ENCODE assay signal across 16 mouse cellular contexts in the genomic region with DNA sequence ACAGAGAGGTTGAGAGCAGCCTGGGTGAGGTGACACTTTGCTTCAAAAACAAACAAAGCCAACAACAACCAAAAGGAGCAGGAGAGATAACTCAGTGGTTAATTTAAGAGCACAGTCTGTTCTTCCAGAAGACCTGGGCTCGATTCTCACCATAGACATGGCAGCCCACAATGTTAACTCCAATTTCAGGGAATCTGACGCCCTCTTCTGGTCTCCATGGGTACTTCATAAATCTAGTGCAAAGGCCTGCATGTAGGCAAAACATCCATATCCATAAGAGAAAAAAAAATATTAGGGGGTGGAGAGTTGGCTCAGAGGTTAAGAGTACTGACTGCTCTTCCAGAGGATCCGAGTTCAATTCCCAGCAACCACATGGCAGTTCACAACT. TPM values are rescaled to one million over a fixed set of nuclear protein-coding genes. Genes with fewer than 3 reads are reported as not detected.
DNase-seq lines count a peak whose midpoint lies in the region; ATAC-seq and TF ChIP-seq lines count a peak whose summit lies in the region.
"Had no signal": no experiment of that assay in that cellular context is flagged by ENCODE, and none has a peak within 500 bp of the region (broad histone marks: within the 10 kb centered on the region; RNA-seq: fewer than 3 reads in every experiment).

No protein-coding gene starts in this region.

- peak; percentile 58 for TF ChIP-seq CTCF in heart, adult 2 months (IDR thresholded peaks at IDR 0.05)
- peak; percentile 50 for TF ChIP-seq CTCF in lung, postnatal 0 days (IDR thresholded peaks at IDR 0.05)
- no peak for TF ChIP-seq CTCF in olfactory bulb, adult 2 months (IDR thresholded peaks at IDR 0.05; ENCODE audit: insufficient read depth, low read depth, low read length)

- no peaks in the 10 kb centered on the region; the same call in 1 of the 2 replicates for H3K36me3 ChIP-seq in heart, adult 2 months (ENCODE audit: control insufficient read depth, insufficient read depth, low read length)
- no peaks in the 10 kb centered on the region for H3K36me3 ChIP-seq in lung, postnatal 0 days (ENCODE audit: insufficient read depth, low read length)
- H3K36me3 ChIP-seq: G1E; intestine, embryonic 15.5 days; liver, embryonic 13.5 days had no signal

- DNase-seq in heart, adult 2 months: no peak
- DNase-seq in heart, adult 9 months (ENCODE audit: low spot score in 2 of 2): no peak
- DNase-seq in lung, postnatal 0 days (ENCODE audit: low spot score): no peak
- DNase-seq in lung, adult 18-20 months: no peak
- DNase-seq in NIH3T3 (ENCODE audit: low read depth): peak; percentile 33
- no peak for DNase-seq in thymus, postnatal 0 days (ENCODE audit: low spot score)
- no peak for DNase-seq in thymus, postnatal 14 days
- DNase-seq: liver, embryonic 13.5 days had no signal

- peaks cover 27% of the 10 kb centered on the region for H3K4me1 ChIP-seq in heart, adult 2 months (ENCODE audit: control insufficient read depth, insufficient read depth, low read length)
- H3K4me1 ChIP-seq in lung, postnatal 0 days (ENCODE audit: insufficient read depth, low read depth, low read length): no peaks in the 10 kb centered on the region
- H3K4me1 ChIP-seq in olfactory bulb, adult 2 months (ENCODE audit: control insufficient read depth, insufficient read depth, low read length): peaks cover 59% of the 10 kb centered on the region

- no peak for TF ChIP-seq POLR2A in heart, adult 2 months (IDR thresholded peaks at IDR 0.05; ENCODE audit: insufficient read depth, low read depth, low read length)
- no peak for TF ChIP-seq POLR2A in olfactory bulb, adult 2 months (IDR thresholded peaks at IDR 0.05; ENCODE audit: insufficient read depth, low read depth, low read length)

- H3K27ac ChIP-seq in heart, adult 2 months: no peak overlapping the region
- no peak overlapping the region for H3K27ac ChIP-seq in lung, postnatal 0 days (ENCODE audit: low read length)
- H3K27ac ChIP-seq in olfactory bulb, adult 2 months (ENCODE audit: insufficient read depth, low read depth, low read length): peak overlapping the region; percentile 89
- H3K27ac ChIP-seq: intestine, embryonic 15.5 days; liver, embryonic 13.5 days had no signal

- no peaks in the 10 kb centered on the region for H3K79me2 ChIP-seq in heart, adult 2 months (replicated peaks; ENCODE audit: control insufficient read depth, insufficient read depth, low read length)

- WGBS in heart, adult 2 months: 55% methylated on average over 3 of the region's 3 CpGs
- 52% methylated on average over 3 of the region's 3 CpGs for WGBS in lung, postnatal 0 days
- WGBS in olfactory bulb, adult 2 months: 52% methylated on average over 3 of the region's 3 CpGs

- H3K9ac ChIP-seq in heart, adult 2 months (ENCODE audit: low read depth, low read length): no peak overlapping the region
- no peak overlapping the region for H3K9ac ChIP-seq in lung, postnatal 0 days (replicated peaks; ENCODE audit: low read depth)
- H3K9ac ChIP-seq: intestine, embryonic 15.5 days; liver, embryonic 13.5 days had no signal

- intact Hi-C loops in heart, adult 2 months (cut with DNase I): loop anchor here (5.0 kb wide), 1 partner anchor 37 kb away; a partner anchor contains a TSS

- no peak overlapping the region for H3K4me3 ChIP-seq in heart, adult 2 months
- no peak overlapping the region for H3K4me3 ChIP-seq in lung, postnatal 0 days (ENCODE audit: low read depth, low read length)
- no peak overlapping the region for H3K4me3 ChIP-seq in olfactory bulb, adult 2 months (ENCODE audit: insufficient read depth, low read depth, low read length)
- H3K4me3 ChIP-seq: erythroblast, embryonic 14.5 days; intestine, embryonic 15.5 days; liver, embryonic 13.5 days had no signal

- ATAC-seq in lung, postnatal 0 days: no peak
- ATAC-seq: intestine, embryonic 15.5 days had no signal

- H3K4me2 ChIP-seq in lung, postnatal 0 days (replicated peaks; ENCODE audit: low read depth, low read length): no peak overlapping the region
- H3K4me2 ChIP-seq: intestine, embryonic 15.5 days; liver, embryonic 13.5 days had no signal

- TF ChIP-seq EP300 in heart, adult 2 months (IDR thresholded peaks at IDR 0.05; ENCODE audit: insufficient read depth, low read depth, low read length): no peak
- TF ChIP-seq EP300 in lung, postnatal 0 days (IDR thresholded peaks at IDR 0.05): no peak

- H3K9me3 ChIP-seq in lung, postnatal 0 days (ENCODE audit: low read length): no peaks in the 10 kb centered on the region
- H3K9me3 ChIP-seq: G1E; intestine, embryonic 15.5 days; liver, embryonic 13.5 days had no signal

- no peaks in the 10 kb centered on the region for H3K27me3 ChIP-seq in heart, adult 2 months (ENCODE audit: control insufficient read depth, insufficient read depth, low read length)
- no peaks in the 10 kb centered on the region for H3K27me3 ChIP-seq in lung, postnatal 0 days (replicated peaks; ENCODE audit: insufficient read depth, low read length)
- H3K27me3 ChIP-seq: intestine, embryonic 15.5 days; liver, embryonic 13.5 days had no signal

RNA-seq across cellular contexts. Expression of a gene that starts 7.0 kb away (rescaled TPM):
- 1 to 10 TPM; 7.0 to 8.0 TPM for total RNA-seq in heart, adult 2 months (2021)
- polyA plus RNA-seq in heart, adult 2 months (2012; rRNA removed): 6.2 and 9.8 TPM in 2 replicates
- 3.0 and 4.1 TPM in 2 replicates for polyA plus RNA-seq in lung, postnatal 0 days (2015; fragmentation: Nextera tagmentation; extraction: Ambion mirVana)
- polyA plus RNA-seq in olfactory bulb, adult 2 months (2012; ENCODE audit: insufficient read depth, insufficient read length, low replicate concordance, missing spikeins): not detected in 2 replicates
- 1.3 TPM in 2 replicates for polyA plus RNA-seq in thymus, postnatal 0 days (2015; fragmentation: Nextera tagmentation; extraction: Ambion mirVana)

RNA-seq across cellular contexts. Expression of a gene that starts 14.7 kb away (rescaled TPM):
- total RNA-seq in heart, adult 2 months (2021): not detected
- not detected in 2 replicates for polyA plus RNA-seq in heart, adult 2 months (2012; rRNA removed)
- 0.24 and 0.67 TPM in 2 replicates for polyA plus RNA-seq in lung, postnatal 0 days (2015; fragmentation: Nextera tagmentation; extraction: Ambion mirVana)
- not detected in 2 replicates for polyA plus RNA-seq in olfactory bulb, adult 2 months (2012; ENCODE audit: insufficient read depth, insufficient read length, low replicate concordance, missing spikeins)
- 0.08 and 0.09 TPM in 2 replicates for polyA plus RNA-seq in thymus, postnatal 0 days (2015; fragmentation: Nextera tagmentation; extraction: Ambion mirVana)
- total RNA-seq: adrenal gland, postnatal 36 days; gastrocnemius, adult 18-20 months had no signal
- polyA plus RNA-seq: erythroblast, embryonic 14.5 days; G1E; heart, embryonic 14.5 days; liver, embryonic 13.5 days; stomach, embryonic 14.5 days had no signal

RNA-seq across cellular contexts. Expression of a gene that starts 35.9 kb away (rescaled TPM):
- total RNA-seq in heart, adult 2 months (2021): 10 to 100 TPM; 21.0 to 24.6 TPM
- polyA plus RNA-seq in heart, adult 2 months (2012; rRNA removed): 32.5 and 44.8 TPM in 2 replicates
- polyA plus RNA-seq in lung, postnatal 0 days (2015; fragmentation: Nextera tagmentation; extraction: Ambion mirVana): 84.4 and 95.9 TPM in 2 replicates
- polyA plus RNA-seq in olfactory bulb, adult 2 months (2012; ENCODE audit: insufficient read depth, insufficient read length, low replicate concordance, missing spikeins): not detected in 2 replicates
- polyA plus RNA-seq in thymus, postnatal 0 days (2015; fragmentation: Nextera tagmentation; extraction: Ambion mirVana): 262 and 278 TPM in 2 replicates

Comparison
In these comparisons a context has a peak if more than half of its experiments do, and no peak if none do; other contexts are left out.
1. RNA of a gene that starts 35.9 kb away (polyA plus RNA-seq): 262 to 278 TPM in thymus, postnatal 0 days, 84.4 to 95.9 TPM in lung, postnatal 0 days and 32.5 to 44.8 TPM in heart, adult 2 months; not detected in olfactory bulb, adult 2 months; every median in the first group is over 10 times any median in the second.